Mouse (Mus musculus) midbrain, postnatal 0 days (tissue): ENCODE data around the gene Cyp26a1. TPM values are rescaled to one million over a fixed set of nuclear protein-coding genes. Genes with fewer than 3 reads are reported as not detected.

Experiments
- ATAC-seq: fragments of 200-750 bp; cut with Nextera tagmentation; 2 replicates; pipeline ENCODE4 v1.8.0; 2017; ENCODE audit warnings: moderate number of reproducible peaks, mild to moderate bottlenecking, moderate TSS enrichment, moderate library complexity; ENCODE audit not compliant: low FRiP score
- DNase-seq: peaks from one replicate; pipeline ENCODE4 v3.0.0-alpha.2; 2015; ENCODE audit warnings: low spot score
- H3K27ac ChIP-seq: fragments of 300-500 bp; sonication (generic); 2 replicates; pipeline ENCODE4 v1.5.1; 2014; ENCODE audit warnings: low read depth, mild to moderate bottlenecking, low read length, mixed read lengths
- H3K27me3 ChIP-seq: fragments of 300-500 bp; sonication (generic); 2 replicates; pipeline ENCODE4 v1.6.1; 2014; ENCODE audit warnings: low read length, control low read depth, mixed read lengths; ENCODE audit not compliant: insufficient read depth
- H3K36me3 ChIP-seq: fragments of 300-500 bp; sonication (generic); 2 replicates; pipeline ENCODE4 v1.6.1; 2014; ENCODE audit warnings: low read length, control low read depth, mixed read lengths; ENCODE audit not compliant: insufficient read depth
- H3K4me1 ChIP-seq: fragments of 300-500 bp; sonication (generic); 2 replicates; pipeline ENCODE4 v1.6.1; 2014; ENCODE audit warnings: mild to moderate bottlenecking, control low read depth, antibody characterized with exemption, low read length, mixed read lengths; ENCODE audit not compliant: insufficient read depth
- H3K4me2 ChIP-seq: fragments of 300-500 bp; sonication (generic); 2 replicates; pipeline ENCODE4 v1.6.1; 2014; ENCODE audit warnings: low read depth, mild to moderate bottlenecking, low read length, mixed read lengths; ENCODE audit not compliant: poor library complexity, severe bottlenecking
- H3K4me3 ChIP-seq: fragments of 300-500 bp; sonication (generic); 2 replicates; pipeline ENCODE4 v1.5.1; 2014; ENCODE audit warnings: low read depth, mild to moderate bottlenecking, low read length, moderate library complexity
- H3K9ac ChIP-seq: fragments of 300-500 bp; sonication (generic); replicated peaks from 2 replicates; pipeline ENCODE4 v1.6.1; 2014; ENCODE audit warnings: mild to moderate bottlenecking, low read length, moderate library complexity, mixed read lengths; ENCODE audit not compliant: poor library complexity, severe bottlenecking
- H3K9me3 ChIP-seq: fragments of 300-500 bp; sonication (generic); 2 replicates; pipeline ENCODE4 v1.6.1; 2016; ENCODE audit warnings: low read length, control low read depth
- CTCF ChIP-seq: IDR thresholded peaks from 2 replicates; pipeline ENCODE4 v1.5.1; 2016; ENCODE audit warnings: antibody characterized with exemption, mild to moderate bottlenecking
- WGBS: fragments of 180-500 bp; shearing (Covaris S2); extraction: QIAGEN DNeasy Blood & Tissue Kit; methylation state at CpG from one replicate; pipeline ENCODE4 v1.1.7; 2014; 5-methylcytosine and 5-hydroxymethylcytosine counted together
- polyA plus RNA-seq: library from polyadenylated mRNA; unstranded; fragments of >200 nt; fragmentation: Nextera tagmentation; extraction: Ambion mirVana; gene quantifications from 2 replicates; pipeline ENCODE4 v1.2.1, GENCODE M21; 2015
- total RNA-seq: library from RNA; depleted of rRNA; stranded (reverse); fragments of >200 nt; gene quantifications from 2 replicates; pipeline ENCODE4 v1.2.3, GENCODE M21; 2014

Gene Cyp26a1
- total and polyA plus RNA-seq, 2 experiments from 2014 or later = 0.11 TPM; not detected in 1

- TF ChIP-seq CTCF = no peak
- Histone ChIP-seq H3K27me3 (no peaks in the 10 kb centered on the region), H3K9me3 (no peaks in the 10 kb centered on the region), H3K27ac (no peak overlapping the region), H3K4me1 (no peaks in the 10 kb centered on the region), H3K9ac (no peak overlapping the region), H3K4me3 (no peak overlapping the region), H3K36me3 (no peaks in the 10 kb centered on the region), H3K4me2 (no peak overlapping the region)
- whole genome bisulfite sequencing = 27% methylated on average over 1 of the region's 1 CpGs
- DNase-seq (no peak), ATAC-seq (no peak)
Measured at GRCm38 (mm10) chr19:37719166-37719565, 21.6 kb downstream of the Cyp26a1 start.

GRCm38 (mm10) chr19:37724591-37724990, 27.0 kb downstream of the Cyp26a1 start:
- Histone ChIP-seq H3K36me3 (no peaks in the 10 kb centered on the region), H3K9ac (no peak overlapping the region), H3K27me3 (no peaks in the 10 kb centered on the region), H3K27ac (no peak overlapping the region), H3K9me3 (no peaks in the 10 kb centered on the region), H3K4me3 (no peak overlapping the region), H3K4me1 (no peaks in the 10 kb centered on the region), H3K4me2 (no peak overlapping the region)
- WGBS = 96% methylated on average over 5 of the region's 5 CpGs
- ATAC-seq = no peak
- DNase-seq = no peak
- no peak for TF ChIP-seq CTCF

DNA sequence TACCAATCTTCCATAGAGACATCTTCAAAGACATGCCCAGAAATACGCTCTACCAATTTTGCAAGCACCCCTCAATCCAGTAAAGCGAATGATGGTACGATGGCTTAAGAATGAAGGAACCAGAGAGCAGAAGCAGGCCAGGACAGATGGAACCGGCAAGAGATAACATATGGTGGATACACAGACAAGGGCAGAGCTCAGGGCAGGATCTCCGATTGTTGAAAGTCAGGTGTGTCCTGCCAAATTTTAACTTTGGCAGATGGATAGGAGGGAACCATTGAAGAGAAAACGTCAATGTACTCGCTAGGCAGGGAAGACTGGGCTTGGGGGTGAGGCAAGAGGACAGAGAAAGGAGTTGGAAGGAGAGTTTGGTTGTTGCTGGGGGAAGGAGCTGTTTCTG, 29.0 kb downstream of the Cyp26a1 start:
- Histone ChIP-seq H3K27ac (no peak overlapping the region), H3K27me3 (no peaks in the 10 kb centered on the region), H3K36me3 (no peaks in the 10 kb centered on the region), H3K4me1 (no peaks in the 10 kb centered on the region), H3K4me3 (no peak overlapping the region), H3K9me3 (no peaks in the 10 kb centered on the region), H3K4me2 (no peak overlapping the region), H3K9ac (no peak overlapping the region)
- 93% methylated on average over 7 of the region's 7 CpGs for whole genome bisulfite sequencing
- no peak for TF ChIP-seq CTCF
- ATAC-seq = no peak
- no peak for DNase-seq

GRCm38 (mm10) chr19:37727366-37727765, 29.8 kb downstream of the Cyp26a1 start:
- TF ChIP-seq CTCF = no peak
- Histone ChIP-seq H3K9me3 (no peaks in the 10 kb centered on the region), H3K9ac (no peak overlapping the region), H3K36me3 (no peaks in the 10 kb centered on the region), H3K4me2 (no peak overlapping the region), H3K4me3 (no peak overlapping the region), H3K4me1 (no peaks in the 10 kb centered on the region), H3K27me3 (no peaks in the 10 kb centered on the region), H3K27ac (no peak overlapping the region)
- no peak for ATAC-seq
- DNase-seq = no peak
- 92% methylated on average over 2 of the region's 2 CpGs for WGBS

DNA sequence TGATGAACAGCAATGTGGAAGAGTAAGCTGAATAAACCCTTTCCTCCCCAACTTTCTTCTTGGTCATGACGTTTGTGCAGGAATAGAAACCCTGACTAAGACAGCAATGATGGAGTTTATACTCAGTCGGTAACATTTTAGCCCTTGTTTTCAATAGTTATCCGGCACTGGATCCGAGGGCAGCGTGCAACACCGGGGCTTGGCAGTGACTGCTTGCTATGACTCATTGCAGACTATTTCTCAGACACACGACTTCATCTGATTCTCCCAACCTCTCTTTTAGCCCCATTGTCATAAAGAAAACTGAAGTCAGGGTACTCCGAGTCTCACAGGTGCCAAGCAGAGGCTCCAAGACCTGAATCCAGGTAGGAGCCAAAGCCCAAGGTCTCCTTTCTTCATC, 37.8 kb downstream of the Cyp26a1 start:
- Histone ChIP-seq H3K9ac (no peak overlapping the region), H3K27ac (no peak overlapping the region), H3K27me3 (no peaks in the 10 kb centered on the region), H3K9me3 (no peaks in the 10 kb centered on the region), H3K4me3 (no peak overlapping the region), H3K4me2 (no peak overlapping the region), H3K36me3 (no peaks in the 10 kb centered on the region), H3K4me1 (no peaks in the 10 kb centered on the region)
- no peak for TF ChIP-seq CTCF
- 87% methylated on average over 8 of the region's 8 CpGs for WGBS
- ATAC-seq (no peak), DNase-seq (no peak)

DNA sequence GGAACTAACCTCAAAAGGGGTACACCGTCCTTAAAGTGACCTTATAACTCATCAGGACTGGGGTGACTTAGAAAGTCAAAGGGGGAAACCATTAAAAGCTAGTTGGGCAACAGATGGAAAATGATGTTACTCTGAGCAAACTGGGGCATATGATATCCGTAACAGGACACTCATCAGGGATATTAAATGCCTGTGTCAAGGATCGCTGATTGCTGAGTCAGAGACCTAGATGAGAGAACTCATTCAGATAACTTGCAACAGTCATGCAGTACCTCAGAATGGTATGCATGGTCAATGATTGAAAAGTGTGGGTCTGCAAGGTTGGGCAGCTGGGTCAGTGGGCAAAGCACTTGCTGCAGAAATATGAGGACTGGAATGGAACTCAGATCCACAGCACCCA, 41.0 kb downstream of the Cyp26a1 start:
- H3K9ac ChIP-seq = no peak overlapping the region
- H3K4me2 ChIP-seq = no peak overlapping the region
- H3K27me3 ChIP-seq = no peaks in the 10 kb centered on the region
- H3K27ac ChIP-seq = no peak overlapping the region
- no peaks in the 10 kb centered on the region for H3K4me1 ChIP-seq
- H3K9me3 ChIP-seq = no peaks in the 10 kb centered on the region
- ATAC-seq = no peak
- H3K4me3 ChIP-seq = no peak overlapping the region
- no peak for DNase-seq
- 92% methylated on average over 3 of the region's 3 CpGs for WGBS
- no peaks in the 10 kb centered on the region for H3K36me3 ChIP-seq
- TF ChIP-seq CTCF = no peak
